Mouse (Mus musculus) testis, adult 2 months (tissue): Measurements from ENCODE around the gene Acin1. TPM values are rescaled to one million over a fixed set of nuclear protein-coding genes. Genes with fewer than 3 reads are reported as not detected.

Source experiments
- H3K27ac ChIP-seq: fragments of 200-500 bp; 2 replicates; pipeline ENCODE4 v1.5.1; 2012; ENCODE audit warnings: low read depth, low read length; ENCODE audit not compliant: control insufficient read depth, insufficient read depth
- H3K27me3 ChIP-seq: fragments of 200-500 bp; 2 replicates; pipeline ENCODE4 v1.6.1; 2012; ENCODE audit warnings: mild to moderate bottlenecking, low read length, moderate library complexity; ENCODE audit not compliant: control insufficient read depth, insufficient read depth
- H3K36me3 ChIP-seq: fragments of 200-500 bp; 2 replicates; pipeline ENCODE4 v1.6.1; 2012; ENCODE audit warnings: mild to moderate bottlenecking, low read length; ENCODE audit not compliant: control insufficient read depth, insufficient read depth
- H3K4me1 ChIP-seq: fragments of 200-500 bp; 2 replicates; pipeline ENCODE4 v1.6.1; 2012; ENCODE audit warnings: low read length; ENCODE audit not compliant: control insufficient read depth, insufficient read depth
- H3K4me3 ChIP-seq: fragments of 200-500 bp; 2 replicates; pipeline ENCODE4 v1.5.1; 2012; ENCODE audit warnings: low read depth, mild to moderate bottlenecking, low read length, moderate library complexity, mixed read lengths; ENCODE audit not compliant: control insufficient read depth
- CTCF ChIP-seq: fragments of 200-500 bp; IDR thresholded peaks from 2 replicates; pipeline ENCODE4 v1.5.1; 2012; ENCODE audit warnings: low read depth, mild to moderate bottlenecking, inconsistent platforms, low read length, moderate library complexity; ENCODE audit not compliant: control insufficient read depth, insufficient read depth, insufficient replicate concordance
- POLR2A ChIP-seq: fragments of 200-500 bp; IDR thresholded peaks from 2 replicates; pipeline ENCODE4 v1.6.1; 2012; ENCODE audit warnings: low read depth, mild to moderate bottlenecking, inconsistent platforms, low read length, moderate library complexity; ENCODE audit not compliant: control insufficient read depth
- polyA plus RNA-seq: library from polyadenylated mRNA; depleted of rRNA; stranded (reverse); fragments of >200 nt; gene quantifications from 2 replicates; pipeline ENCODE4 v1.2.3, GENCODE M21; 2012

Acin1 gene
- polyA plus RNA-seq, 1 experiment, result 117 TPM

GRCm38 (mm10) chr14:54699586-54699985, 12.9 kb upstream of the Acin1 start:
- no peaks in the 10 kb centered on the region for H3K27me3 ChIP-seq
- no peak overlapping the region for H3K4me3 ChIP-seq
- peaks cover 6% of the 10 kb centered on the region; the same call in 1 of the 2 replicates for H3K4me1 ChIP-seq
- no peak for TF ChIP-seq POLR2A
- TF ChIP-seq CTCF, result no peak
- H3K36me3 ChIP-seq, result no peaks in the 10 kb centered on the region
- no peak overlapping the region for H3K27ac ChIP-seq

DNA sequence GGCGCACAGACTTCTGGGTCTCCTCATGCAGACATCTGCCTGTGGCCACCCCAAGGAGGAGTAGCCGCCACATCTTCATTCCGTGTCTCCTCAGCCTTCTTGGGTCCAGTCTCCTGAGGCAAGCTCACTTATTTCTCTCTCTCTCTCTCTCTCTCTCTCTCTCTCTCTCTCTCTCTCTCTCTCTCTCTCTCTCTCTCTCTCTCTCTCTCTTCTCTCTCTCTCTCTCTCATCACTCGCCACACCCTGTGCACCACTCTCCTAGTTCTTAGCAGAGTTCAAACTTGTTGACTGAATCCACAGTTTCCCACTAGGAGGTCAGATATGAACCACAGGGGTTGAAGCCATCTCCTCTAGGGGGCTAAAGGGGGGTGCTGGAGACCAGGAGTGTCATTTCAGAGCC, 12.0 kb upstream of the Acin1 start, which contains the start of gene Gm29776:
TSS of gene Gm29776 (minus strand) at position 101 of the 400 bp plus-strand sequence.
- Histone ChIP-seq H3K27ac (no peak within 1 kb of the TSS), H3K4me3 (peak within 1 kb of the TSS; percentile 8; the same call in 1 of the 2 replicates), H3K27me3 (no peaks in the 10 kb centered on the region), H3K36me3 (no peaks in the 10 kb centered on the region), H3K4me1 (peaks cover 6% of the 10 kb centered on the region; the same call in 1 of the 2 replicates)
- TF ChIP-seq CTCF (no peak), POLR2A (no peak)

- Histone ChIP-seq H3K27me3 (no peaks in the 10 kb centered on the region), H3K36me3 (no peaks in the 10 kb centered on the region), H3K4me1 (peaks cover 6% of the 10 kb centered on the region; the same call in 1 of the 2 replicates), H3K27ac (no peak overlapping the region), H3K4me3 (no peak overlapping the region)
- TF ChIP-seq POLR2A (no peak), CTCF (no peak)
Measured at GRCm38 (mm10) chr14:54696752-54697151, 10.0 kb upstream of the Acin1 start.

- no peak overlapping the region for H3K4me3 ChIP-seq
- TF ChIP-seq CTCF (no peak), POLR2A (no peak)
- no peaks in the 10 kb centered on the region for H3K27me3 ChIP-seq
- no peaks in the 10 kb centered on the region for H3K36me3 ChIP-seq
- H3K4me1 ChIP-seq, result peaks cover 6% of the 10 kb centered on the region; the same call in 1 of the 2 replicates
- no peak overlapping the region for H3K27ac ChIP-seq
Measured at GRCm38 (mm10) chr14:54695042-54695441, 8.3 kb upstream of the Acin1 start.

DNA sequence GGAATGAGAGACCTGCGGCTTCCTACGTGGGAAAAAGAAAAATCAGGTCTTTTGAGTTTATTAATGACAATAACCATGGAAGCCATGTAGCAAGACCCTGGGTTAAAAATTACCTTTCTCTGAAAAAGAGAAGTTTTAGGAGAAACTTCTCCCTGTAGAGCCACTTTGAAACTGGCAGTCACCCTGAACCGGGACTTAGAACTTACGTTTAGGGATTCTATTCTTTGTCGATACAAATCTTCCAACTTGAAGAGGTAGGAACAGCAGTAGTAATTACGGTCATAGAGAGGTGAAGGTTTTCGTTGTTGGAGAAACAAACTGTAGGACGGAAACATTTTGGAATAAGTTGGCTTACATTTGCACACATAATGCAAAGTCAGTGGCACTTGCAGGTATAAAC, 520 bp upstream of the Acin1 start:
- H3K27me3 ChIP-seq, result no peaks in the 10 kb centered on the region
- TF ChIP-seq POLR2A, result no peak
- no peak for TF ChIP-seq CTCF
- H3K4me3 ChIP-seq, result peak overlapping the region; percentile 94
- no peaks in the 10 kb centered on the region for H3K4me1 ChIP-seq
- H3K27ac ChIP-seq, result peak overlapping the region; percentile 99
- H3K36me3 ChIP-seq, result peaks cover 2% of the 10 kb centered on the region

GRCm38 (mm10) chr14:54686063-54686521, 639 bp downstream of the Acin1 start, which contains the start of gene 1700123O20Rik:
1700123O20Rik (plus strand) TSS chr14:54686216.
- Histone ChIP-seq H3K27me3 (no peaks in the 10 kb centered on the region), H3K4me3 (peak within 1 kb of the TSS; percentile 94), H3K4me1 (no peaks in the 10 kb centered on the region), H3K27ac (peak within 1 kb of the TSS; percentile 99), H3K36me3 (peaks cover 2% of the 10 kb centered on the region)
- TF ChIP-seq POLR2A, result no peak
- no peak for TF ChIP-seq CTCF

DNA sequence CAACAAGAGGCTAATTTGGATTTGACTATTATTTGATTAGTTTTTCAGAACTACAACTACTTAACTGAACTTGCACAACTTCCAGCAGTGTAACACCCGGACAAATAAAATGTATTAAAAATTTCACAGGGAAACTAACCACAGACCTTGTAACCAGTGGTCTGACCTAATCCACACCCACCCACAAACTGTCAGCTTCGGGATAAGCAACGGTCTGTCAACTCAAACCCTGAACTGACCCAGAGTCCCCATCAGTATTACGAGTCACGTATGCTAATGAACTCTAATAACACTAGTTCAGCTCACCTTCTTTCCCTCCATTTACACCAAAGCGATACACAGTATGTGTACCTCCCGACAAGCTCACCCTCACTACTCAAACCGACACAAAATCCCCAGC, 1.3 kb downstream of the Acin1 start:
- H3K4me3 ChIP-seq, result peak overlapping the region; percentile 94
- H3K36me3 ChIP-seq, result peaks cover 2% of the 10 kb centered on the region
- H3K27ac ChIP-seq, result peak overlapping the region; percentile 99

GRCm38 (mm10) chr14:54682396-54682795, 4.3 kb downstream of the Acin1 start:
- TF ChIP-seq CTCF, result no peak
- TF ChIP-seq POLR2A, result no peak
- H3K4me3 ChIP-seq, result peak overlapping the region; percentile 56
- peaks cover 7% of the 10 kb centered on the region for H3K36me3 ChIP-seq
- no peak overlapping the region for H3K27ac ChIP-seq
- H3K4me1 ChIP-seq, result no peaks in the 10 kb centered on the region
- no peaks in the 10 kb centered on the region for H3K27me3 ChIP-seq

More for the DNA sequence above, 1.3 kb downstream of the Acin1 start:
- TF ChIP-seq CTCF (no peak), POLR2A (no peak)
- no peaks in the 10 kb centered on the region for H3K27me3 ChIP-seq
- no peaks in the 10 kb centered on the region for H3K4me1 ChIP-seq
